Mouse (Mus musculus): ENCODE results near the gene Kcnh1. TPM values are rescaled to one million over a fixed set of nuclear protein-coding genes. Genes with fewer than 3 reads are reported as not detected.

The Kcnh1 gene
- total RNA-seq (2021), result under 1 TPM in 1 of 2 experiments, not detected in 1; 0.05 TPM
- long read RNA-seq, experiment 1, result 0 reads
- long read RNA-seq, experiment 2, result 0 reads

DNA sequence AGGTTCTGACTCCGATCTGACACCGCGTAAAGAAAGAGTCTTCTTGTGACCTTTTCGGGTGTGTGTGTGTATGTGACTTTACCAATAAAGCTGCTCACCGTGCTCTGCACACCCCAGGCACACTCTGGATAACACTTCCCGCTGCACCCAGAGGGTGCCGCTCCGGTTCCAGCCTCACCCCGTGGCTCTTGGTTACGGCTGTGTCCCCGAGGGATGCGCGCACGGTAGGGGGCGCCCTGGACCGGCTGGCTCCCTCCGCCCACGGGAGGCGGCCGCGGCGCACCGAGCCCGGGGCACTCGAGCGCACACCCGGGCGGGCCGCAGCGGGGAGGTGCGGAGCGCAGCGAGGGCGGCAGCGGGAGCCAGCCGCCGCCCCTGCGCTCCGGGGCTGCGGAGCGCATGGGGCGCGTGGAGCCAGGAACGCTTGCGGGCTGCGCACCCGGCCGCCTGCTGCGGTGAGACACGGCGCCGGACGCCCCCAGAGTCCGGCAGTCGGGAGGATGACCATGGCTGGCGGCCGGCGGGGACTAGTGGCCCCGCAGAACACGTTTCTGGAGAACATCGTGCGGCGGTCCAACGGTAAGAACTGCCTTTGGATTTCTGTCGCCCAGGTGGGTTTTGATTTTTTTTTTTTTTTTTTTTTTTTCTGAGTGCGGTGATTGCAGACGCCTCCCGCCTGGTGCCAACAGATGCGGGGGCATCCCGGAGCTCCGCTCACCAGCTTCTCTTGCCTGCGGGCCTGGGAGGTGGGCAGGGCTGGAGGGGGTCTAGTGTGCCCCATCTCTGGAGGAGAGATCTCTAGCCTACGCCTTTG lies at the start of gene Kcnh1:
Gene Kcnh1 (plus strand): TSS at position 267 of the 814 bp plus-strand sequence.
- peak; percentile 80 for DNase-seq (ENCODE audit: low spot score)

DNA sequence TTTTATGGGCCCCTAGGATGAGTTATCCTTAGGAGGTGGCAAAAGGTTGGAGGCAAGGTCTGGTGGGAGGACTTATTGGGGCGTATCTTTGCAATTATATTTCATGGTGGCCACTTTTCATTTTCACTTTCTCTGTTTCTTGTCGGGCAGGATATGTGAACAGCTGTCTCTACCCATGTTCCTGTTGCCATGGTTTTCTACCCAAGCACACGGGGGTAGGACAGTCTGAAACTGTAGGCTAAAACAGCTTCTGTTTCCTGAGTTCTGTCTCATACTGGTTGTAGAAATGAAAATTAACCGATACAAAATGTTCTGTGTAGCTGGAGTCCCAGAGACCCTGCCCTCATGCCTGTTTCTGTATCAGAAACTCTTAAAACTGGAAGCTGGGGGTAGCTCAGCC lies 39.4 kb upstream of the Kcnh1 start:
- DNase-seq (ENCODE audit: low spot score), result no peak

DNA sequence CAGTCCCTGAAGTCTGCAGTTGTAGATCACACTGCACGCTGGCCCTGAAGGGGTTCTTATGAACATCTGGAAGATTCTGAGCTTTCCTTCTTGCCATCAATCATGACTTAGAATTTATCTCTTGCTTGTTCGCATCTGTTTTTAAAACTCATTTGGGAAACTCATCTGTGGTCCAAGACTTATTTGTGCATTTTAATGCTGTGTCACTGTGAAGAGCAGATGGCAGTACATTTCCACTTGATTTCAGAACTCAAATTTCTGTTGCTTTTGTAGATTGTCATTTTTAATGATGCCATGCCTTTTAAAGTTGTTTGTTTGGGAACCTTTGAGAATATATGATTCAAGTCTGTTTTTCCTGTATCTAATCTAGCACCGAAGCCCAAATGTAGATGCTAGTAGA lies 19.1 kb upstream of the Kcnh1 start:
- DNase-seq (ENCODE audit: low spot score), result no peak

DNA sequence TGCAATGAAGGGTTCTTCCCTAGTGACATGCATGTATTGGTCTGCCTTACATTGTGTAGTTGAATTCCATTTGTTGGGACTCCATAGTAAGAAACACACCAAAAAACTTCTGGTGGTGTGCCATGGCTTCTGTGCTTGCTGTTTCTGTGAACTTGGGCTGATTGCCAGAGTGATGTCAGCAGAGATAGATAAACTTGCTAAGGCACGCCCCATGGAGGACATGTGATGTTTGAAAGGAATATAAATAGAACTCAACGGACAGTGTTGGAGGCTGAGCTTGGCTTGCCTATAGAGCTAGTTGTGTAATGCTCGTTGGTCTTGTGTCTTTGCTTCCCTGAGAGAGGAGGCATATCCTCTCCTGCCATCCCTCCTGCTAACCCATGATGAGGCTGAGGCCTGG lies 10.7 kb upstream of the Kcnh1 start:
- DNase-seq (ENCODE audit: low spot score), result no peak

DNA sequence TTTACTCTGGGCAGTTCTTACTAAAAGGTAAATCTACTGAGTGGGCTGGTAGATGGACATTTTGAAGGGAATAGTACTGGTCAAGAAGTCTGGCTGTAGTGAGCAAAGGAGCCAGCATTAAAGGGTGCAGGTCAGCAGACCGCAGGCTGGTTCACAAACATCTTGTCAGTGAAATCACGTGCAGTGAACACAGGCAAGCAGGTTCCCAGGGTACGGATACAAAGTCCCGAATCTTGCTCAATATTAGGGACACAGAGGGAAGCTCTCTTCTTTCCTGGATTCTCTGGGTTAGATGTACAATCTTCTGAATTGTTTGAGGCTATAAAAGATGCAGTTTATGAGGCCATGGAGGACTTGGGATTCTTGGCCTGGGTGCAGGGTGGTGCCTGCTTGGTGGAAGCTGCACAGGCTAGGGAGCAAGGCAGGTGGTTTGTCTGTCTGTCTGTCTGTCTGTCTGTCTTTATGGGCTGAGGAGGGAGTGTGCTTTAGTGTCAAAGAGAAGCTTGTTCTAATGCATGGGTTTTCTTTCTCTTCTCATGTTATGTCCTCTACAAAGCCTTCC lies 8.8 kb upstream of the Kcnh1 start:
- no peak for DNase-seq (ENCODE audit: low spot score)

DNA sequence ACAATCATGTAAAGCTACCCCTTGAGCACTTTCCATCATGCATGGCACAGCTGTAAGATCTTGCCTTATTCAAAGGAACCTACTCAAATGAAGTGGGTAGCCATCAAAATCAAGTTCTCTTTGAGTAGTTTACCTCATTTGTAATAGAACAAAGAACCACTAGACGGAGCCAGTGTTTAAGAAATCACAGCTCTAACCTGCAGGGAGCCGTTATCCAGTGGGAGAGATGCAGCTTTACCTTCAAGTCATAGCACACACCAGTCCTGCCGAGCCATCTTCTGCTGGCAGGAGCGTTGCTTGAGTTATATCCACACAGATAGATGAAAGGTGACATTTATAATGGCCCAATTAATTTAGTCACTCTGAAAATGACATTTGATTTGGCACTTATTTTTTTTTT lies 1.5 kb upstream of the Kcnh1 start:
- peak; percentile 27 for DNase-seq (ENCODE audit: low spot score)

DNA sequence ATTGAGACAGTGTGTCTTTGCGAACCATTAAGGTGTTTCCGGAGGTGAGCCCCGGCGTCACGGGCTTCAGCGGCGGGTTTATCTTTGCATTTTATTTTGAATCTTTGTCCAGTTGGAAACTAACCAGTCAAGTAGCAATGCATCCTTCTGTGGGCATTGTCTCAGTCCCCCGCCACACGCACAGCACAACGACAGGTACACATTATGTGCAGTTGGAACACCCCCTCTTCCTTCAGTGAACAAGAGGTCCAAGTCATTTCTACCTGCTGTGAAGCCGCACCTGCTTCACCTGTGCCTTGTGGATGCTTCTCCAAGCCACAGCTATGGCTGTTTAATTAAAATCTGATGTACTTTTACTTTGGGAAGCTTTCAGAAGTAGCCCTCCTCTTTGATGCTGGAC lies 803 bp upstream of the Kcnh1 start:
- DNase-seq (ENCODE audit: low spot score), result no peak

DNA sequence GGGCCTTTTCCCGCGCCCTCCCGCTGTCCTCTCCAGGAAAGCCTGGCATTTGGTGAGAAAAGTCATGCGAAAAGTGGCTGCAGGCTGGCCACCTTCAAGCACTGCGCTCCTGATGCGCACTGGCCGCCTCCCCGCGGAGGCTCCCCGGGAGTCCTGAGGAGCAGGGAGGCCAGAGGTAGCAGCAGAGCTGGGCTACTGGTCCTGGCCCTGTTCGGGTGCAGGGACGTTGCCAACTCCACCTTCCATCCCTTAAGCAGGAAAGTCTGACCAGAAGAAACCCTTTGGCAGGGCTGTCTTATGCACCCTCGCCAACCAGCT lies 707 bp downstream of the Kcnh1 start:
- no peak for DNase-seq (ENCODE audit: low spot score)

DNA sequence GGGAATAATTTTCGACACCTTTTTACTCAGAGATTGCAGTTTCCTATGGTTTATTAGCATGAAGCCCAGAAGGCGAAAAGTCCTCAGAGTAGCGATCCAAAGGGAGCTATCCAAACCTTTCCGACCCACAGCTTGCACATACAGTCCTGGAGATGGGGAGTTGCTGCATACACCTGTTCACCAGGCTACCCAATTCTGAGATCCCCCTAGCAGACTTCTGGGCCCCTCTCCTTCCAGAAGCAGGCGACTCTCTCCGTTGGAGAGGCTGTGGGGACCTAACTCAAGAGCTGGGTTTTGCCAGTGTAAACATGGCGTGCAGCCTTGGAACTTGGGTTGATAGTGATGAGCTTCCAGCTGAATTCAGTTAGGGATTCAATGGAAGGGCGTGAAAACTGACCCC lies 1.3 kb downstream of the Kcnh1 start:
- DNase-seq (ENCODE audit: low spot score), result no peak

DNA sequence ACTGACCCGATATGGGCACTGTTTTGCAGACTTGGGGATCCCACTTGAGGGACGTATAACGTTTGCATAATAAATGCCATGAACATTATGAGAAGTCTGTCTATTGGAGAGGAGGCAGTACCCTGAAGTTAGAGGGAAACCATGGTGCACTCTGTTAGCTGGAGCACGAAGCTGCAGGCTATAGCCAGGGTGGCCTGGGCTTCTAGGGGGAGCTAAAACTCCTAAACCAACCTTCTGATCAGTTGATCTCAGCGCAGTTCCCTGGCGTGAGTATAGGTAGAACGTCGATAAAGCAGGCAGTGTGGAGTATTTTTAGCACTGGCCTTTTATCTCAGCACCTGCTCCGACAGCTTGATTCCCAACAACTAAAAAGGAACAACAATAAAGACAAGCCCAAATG lies 2.1 kb downstream of the Kcnh1 start:
- no peak for DNase-seq (ENCODE audit: low spot score)

DNA sequence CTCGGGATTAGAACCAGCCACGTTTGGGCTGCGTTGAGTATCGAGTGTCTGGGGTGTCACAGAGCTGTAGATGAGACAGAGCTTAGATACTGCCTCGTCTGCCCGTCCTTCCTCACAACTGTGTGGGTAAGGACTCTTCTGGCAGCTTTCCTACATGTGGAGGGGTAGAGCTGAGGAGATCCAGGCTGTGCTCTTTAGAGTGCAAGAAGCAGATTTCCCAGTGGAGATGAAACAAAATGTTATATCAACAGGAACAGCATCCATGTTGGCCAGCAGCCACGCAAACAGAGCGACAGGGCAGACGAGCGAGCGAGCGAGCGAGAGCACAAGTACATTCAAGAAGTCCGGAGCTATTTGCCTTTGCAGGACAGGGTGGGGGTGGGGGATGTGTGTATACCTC lies 3.1 kb downstream of the Kcnh1 start:
- no peak for DNase-seq (ENCODE audit: low spot score)

DNA sequence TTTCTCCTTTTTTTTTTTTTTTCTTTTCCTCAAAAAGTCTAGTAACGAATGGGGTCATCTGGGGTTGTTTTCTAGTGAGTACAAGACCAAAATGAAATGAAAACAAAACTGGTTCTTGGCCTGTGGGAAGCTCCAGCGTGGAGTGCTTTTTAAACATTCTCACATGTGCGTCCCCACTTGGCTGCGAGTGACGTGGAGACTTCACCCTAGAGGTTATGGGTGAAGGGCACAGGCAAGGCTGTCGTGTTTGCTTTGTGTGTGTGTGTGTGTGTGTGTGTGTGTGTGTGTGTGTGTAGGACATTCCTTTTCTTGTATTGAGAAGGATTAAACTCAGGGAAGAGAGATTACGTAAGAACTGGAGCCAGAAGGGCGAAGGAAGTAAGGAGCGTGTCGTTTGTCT lies 6.9 kb downstream of the Kcnh1 start:
- no peak for DNase-seq (ENCODE audit: low spot score)

DNA sequence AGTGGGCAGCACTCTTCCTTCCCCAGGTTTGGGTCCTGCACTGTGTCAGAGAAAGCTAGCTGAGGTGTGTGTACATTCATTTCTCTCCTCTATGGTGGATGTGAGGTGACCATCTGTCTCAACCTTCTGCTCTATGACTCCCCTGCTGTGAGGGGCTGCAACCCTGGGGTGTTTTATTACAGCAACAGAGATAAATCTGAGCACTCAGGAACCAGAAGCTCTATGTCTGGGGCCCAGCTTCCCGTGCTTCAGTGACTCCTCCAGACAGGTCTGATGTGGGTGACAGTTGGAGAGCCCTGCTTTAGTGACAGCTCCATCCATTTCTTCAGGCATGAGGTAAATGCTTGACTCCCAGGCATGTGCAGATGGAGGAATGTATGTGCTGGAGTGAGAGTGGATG lies 12.4 kb downstream of the Kcnh1 start:
- no peak for DNase-seq (ENCODE audit: low spot score)

DNA sequence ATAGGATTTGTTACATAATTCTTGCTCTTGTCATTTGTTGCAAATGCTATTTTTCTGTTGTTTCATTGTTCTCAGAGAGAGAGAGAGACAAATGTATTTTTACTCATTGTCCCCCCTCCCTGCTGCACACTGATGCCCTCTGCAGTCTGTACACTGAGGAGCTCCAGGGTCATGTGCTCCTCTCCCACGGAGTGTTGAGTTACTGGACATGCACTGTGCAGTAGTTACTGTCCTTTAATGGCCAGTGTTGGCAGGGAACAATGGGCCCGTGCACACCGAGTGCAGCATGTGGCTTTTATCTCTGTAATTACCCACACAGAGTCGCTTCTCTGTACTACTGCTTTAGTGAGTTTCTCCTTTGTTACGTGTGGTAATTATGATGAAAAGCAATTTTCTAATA lies 17.4 kb downstream of the Kcnh1 start:
- no peak for DNase-seq (ENCODE audit: low spot score)

DNA sequence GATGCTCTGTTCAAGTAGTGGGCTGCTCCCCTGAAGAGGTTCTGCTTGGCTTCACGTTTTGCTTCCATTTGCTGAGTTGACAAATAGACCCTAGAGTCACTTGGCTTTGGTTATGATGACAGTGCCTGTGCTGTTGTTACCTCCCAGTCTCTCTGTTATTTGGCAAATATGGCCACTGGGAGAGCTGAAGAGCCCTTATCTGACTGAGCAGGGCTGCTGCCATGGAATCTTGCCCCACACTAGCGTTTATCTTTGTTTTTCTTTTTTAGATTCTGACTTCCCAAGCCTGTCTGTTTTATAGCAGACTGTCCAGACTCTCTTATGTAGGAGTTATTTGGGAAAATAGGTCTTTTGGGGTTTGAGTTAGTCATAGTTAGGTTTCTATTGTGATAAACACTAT lies 21.9 kb downstream of the Kcnh1 start:
- DNase-seq (ENCODE audit: low spot score), result no peak

DNA sequence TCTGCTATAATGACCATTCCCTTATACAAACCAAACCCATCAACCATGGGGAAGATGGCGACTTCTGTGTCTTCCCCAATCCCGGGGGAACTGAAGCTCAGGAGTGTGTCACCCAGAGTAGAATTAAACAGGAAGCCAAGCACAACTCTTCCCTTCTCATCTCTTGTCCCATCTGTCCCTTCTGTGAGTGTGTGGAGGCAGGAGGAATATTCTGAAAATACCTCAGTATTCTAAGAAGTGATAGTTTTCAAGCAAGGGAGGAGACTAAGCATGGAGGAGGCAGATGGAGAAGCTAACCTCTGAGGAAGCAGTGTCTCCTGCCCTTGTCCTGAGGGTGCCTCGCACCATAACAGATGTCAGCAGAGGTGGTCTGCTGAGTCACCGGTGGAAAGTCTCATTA lies 24.1 kb downstream of the Kcnh1 start:
- no peak for DNase-seq (ENCODE audit: low spot score)

DNA sequence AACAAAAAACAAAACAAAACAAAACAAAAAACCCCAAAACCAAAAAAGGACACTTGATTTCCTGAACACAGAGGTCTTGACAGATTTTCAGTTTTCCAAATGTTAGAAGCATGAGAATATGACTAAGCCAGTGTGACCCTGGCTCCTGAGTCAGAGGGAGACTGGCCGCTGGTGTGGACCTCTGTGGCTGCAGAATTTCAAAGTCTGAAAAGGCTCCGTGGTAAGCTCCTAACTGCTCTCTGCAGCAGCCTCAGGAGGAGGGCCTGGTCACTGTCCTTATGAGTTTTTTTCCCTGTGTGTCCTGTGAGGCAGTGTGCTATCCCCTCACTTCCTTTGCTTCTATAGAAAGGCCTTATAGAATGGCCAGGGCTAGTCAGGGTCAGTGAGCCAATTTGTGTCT lies 29.6 kb downstream of the Kcnh1 start:
- no peak for DNase-seq (ENCODE audit: low spot score)

DNA sequence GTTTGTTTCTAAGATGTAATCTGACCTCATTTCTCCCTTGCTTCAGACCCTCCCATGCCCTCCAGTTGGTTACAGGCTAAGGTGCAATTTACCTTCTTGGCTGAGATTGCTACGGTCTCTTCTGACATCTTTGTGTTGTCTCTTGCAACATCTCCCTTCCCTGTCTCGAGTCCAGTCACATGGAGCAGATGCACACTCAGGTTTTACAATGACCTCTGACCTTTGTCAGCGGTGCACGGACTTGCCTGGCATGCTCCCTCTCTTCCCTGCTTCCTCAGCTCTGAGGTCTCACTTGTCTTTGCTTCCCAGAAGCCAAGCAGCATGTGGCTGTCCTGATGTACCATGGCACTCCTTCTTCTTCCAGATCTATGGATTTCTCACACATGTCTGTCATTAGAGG lies 33.6 kb downstream of the Kcnh1 start:
- DNase-seq (ENCODE audit: low spot score), result no peak

DNA sequence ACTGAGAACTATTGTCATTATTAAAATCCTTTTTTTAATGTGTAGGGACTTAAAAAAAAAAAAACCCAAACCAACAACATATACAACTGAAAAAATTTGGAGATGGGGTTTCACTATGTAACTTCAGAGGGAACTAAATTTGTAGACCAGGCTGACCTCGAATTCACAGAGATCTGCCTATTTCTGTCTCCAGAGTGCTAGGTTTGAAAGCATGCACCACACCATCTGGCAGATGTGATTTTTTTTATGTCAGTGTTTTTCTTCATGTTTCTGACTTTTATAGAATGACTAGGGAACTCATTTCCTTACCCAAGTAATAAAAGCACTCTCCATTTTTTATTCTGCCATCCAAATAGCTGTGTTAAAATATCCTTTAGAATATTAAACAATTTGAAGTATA lies 42.1 kb downstream of the Kcnh1 start:
- no peak for DNase-seq (ENCODE audit: low spot score)

DNA sequence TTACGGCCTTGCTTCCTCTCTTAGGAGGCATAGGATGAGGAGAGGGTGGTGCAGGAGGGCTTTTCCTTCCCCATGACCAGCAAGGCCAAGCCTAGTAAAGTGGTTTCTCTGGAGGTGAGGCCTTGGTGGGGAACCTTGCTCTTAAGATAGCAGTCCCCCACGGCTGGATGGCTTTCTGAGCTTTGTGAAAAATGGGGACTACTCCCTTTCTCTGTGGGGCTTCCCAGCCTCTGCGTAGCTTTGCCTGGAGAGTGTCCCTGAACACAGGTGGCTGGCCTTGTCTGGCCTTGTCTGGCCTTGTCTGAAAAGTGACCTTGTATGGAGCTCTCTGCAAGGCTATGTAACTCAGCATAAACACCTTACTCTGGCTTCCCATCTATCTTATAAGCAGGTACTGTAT lies 56.3 kb downstream of the Kcnh1 start:
- no peak for DNase-seq (ENCODE audit: low spot score)

DNA sequence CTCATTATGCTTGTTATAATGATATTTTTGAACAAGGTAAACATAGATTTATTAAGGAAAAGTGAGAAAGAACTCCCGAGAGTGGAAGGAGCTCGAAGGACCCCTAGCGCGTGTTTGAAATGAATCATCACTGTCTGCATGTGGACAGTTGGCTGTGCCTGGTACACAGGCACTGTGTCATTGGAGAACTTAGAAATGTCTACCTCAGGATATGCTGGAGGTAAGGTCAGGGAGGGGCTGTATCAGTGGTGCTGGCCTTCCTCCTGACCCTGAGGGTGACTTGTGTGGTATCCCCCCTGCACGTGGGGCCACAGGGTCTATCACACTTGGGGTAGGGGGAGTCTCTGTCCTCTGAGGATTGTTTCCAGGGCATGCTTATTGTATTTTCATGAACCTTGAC lies 68.6 kb downstream of the Kcnh1 start:
- DNase-seq (ENCODE audit: low spot score), result no peak

DNA sequence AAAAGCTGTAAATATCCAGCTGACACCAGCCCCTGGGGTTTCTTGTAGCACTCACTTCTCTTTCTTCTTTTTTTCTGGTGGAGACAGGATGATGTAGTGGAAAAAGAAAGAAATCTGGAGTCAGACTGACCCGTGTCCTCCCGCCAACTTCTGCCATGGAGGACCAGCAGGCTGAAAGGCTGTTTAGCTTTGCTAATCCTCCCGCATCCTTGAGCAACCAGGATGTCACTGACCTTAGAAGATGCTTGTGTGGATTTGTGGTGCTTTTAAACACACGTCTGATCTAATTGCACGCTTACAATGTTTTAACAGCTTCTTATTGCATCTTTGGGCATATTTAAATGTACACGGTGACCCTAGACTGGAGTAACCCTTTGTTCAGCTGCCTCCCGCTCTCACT lies 69.0 kb downstream of the Kcnh1 start:
- no peak for DNase-seq (ENCODE audit: low spot score)

DNA sequence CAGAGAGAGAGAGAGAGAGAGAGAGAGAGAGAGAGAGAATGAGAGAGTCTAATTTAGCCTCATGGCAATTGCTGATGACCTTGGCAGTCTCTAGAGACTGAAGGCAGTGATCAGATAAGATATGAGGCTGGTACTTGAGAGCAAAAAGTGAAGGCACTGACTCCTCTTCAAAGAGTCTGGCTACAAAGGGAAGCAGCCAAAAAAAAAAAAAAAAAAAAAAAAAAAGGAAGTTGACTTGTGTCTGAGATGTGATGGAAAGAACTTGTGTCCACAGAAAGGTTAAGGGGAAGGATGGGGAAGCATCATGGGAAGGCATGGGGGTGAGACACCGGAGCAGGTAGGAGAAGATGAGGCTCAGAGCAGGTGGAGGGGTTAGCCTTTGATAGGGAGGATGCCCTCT lies 75.1 kb downstream of the Kcnh1 start:
- DNase-seq (ENCODE audit: low spot score), result no peak

DNA sequence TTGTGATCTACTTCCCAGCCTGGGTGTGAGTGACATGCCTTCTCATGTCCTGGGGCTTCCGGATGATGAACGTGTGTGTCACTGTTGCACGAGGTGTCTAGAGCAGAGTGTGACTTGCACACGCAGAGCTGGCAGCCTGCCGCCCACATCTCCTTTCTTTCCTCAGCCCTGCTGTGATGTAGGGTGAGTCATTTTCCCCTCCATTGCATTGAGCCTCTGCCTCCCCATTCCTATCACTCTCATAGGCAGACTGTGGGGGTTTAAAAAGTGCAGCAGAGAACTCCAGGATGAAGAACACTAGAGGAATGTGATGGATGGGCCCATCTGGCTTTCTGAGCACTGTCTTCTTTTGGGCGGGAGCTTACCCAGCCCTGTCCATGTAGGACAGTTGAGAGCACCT lies 76.4 kb downstream of the Kcnh1 start:
- no peak for DNase-seq (ENCODE audit: low spot score)

Measured in gastrocnemius, adult 18-20 months (tissue).